Mouse (Mus musculus): Measurements from ENCODE around the gene F2rl1.
"Not testable (repeated sequence)": the region's sequence is repeated elsewhere in the genome, so short reads cannot be mapped to it uniquely, and the experiment has no call there.

Gene F2rl1

DNA sequence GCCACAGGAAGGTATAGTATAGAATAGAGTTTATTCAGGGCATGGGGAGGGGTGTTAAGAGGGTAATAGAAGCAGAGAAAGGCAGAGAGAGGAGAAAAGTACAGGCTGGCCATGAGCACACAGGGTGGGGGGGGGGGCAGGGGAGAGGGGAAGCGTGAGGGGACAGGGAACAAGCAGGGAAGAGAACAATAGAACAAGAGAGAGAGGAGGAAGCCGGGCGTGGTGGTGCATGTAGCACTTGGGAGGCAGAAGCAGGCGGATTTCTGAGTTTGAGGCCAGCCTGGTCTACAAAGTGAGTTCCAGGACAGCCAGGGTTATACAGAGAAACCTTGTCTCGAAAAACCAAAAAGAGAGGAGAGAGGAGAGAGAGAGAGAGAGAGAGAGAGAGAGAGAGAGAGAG is 8.1 kb upstream of the F2rl1 start:
- DNase-seq: not testable (repeated sequence)

DNA sequence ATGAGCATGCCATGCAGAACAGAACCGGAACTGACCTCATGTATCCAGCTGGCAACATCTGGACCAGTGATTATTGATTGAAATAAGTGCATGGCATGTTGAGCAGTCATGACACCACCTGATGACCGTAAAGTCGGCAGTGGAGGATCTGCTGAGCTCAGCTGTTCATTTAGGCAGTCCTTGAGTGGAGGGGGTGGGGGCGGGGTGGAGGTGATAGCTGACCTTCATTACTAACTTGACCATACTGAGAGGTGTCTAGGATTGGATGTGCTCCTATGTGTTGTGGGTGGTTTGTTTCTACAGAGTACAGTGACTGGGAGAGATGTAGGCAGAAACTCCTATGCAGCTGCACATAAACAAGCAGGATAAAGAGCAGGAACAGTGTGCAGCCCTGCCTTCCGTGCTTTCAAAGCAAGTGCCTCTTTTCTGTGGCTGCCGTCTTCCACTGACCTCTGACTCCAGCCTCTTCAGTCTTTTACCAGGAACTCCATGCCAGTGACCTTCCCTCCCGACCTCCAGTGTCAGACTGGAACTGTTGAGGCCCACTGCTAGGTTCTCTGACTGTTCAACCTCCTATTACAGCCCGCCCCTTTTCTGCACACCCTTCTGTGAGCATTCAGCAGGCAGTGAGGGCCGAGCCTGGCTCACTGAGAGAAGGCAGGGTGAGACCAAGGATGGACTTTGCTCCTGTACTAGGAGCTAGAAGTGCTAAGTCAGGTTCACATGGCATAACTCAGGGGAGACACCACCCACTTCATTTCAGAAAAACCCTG is 6.4 kb upstream of the F2rl1 start:
- DNase-seq: no peak

DNA sequence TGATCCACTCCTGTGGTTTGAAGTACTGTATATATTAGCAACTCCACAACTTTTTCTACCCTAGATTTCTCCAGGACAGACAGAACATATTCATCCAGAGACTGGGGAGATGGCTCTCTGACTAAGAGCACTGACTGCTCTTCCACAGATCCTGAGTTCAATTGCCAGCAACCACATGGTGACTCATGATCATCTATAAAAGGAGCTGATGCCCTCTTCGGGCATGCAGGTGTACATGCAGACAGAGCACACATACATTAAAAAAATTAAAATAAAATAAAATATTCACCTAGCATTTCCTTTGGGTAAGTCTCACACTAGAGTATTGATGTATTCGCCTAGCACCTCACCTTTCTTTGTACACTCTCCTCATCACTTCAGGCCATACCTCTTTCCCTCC is 4.2 kb upstream of the F2rl1 start:
- DNase-seq: no peak

DNA sequence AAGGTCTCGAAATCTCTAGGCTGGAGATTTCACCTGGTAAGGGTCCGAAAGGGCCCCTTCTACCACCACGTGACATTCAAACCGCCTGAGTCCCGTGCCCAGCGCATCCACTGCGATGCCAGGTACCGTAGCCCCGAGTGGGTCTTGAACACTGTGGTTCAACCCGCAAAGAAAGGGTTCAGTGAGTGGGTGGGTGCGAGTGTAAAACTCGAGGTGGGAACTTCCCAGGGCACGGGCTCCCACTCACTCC is 678 bp downstream of the F2rl1 start:
- no peak for DNase-seq

DNA sequence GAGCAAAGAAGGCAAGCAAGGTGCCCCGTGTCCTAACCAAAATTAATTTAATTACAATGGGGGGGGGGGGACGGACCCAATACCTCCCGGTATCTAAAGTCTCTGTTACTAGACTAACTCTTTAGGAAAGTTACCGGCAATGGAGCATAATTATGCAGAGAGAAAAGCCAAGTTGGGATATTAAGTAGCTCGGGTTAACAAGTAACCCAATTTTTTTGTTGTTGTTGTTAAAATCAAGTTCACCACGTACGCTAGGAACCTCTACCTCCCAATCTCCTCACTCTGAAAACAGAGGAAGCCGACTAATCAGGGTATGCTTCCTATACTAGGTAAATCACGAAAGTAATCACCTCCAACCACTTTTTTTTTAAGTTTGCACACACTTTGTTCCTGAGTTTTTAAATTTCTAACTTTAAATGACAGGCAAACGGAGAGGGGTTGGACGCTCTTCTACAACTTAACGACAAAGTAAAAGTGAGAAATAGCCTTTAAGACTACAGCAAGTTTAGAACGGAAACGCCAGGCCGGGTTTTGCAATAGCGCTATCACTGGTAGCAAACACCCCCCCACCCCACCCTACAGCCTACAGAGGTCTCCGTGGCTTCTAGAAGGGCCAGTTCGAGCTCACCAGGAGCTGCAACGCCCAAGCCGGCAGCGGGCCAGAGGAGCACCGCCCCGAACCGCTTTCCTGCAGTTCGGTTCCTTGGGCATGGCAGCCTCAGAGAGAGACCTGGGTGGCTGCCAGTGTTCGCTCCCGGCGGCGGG is 1.2 kb downstream of the F2rl1 start:
- DNase-seq: no peak

DNA sequence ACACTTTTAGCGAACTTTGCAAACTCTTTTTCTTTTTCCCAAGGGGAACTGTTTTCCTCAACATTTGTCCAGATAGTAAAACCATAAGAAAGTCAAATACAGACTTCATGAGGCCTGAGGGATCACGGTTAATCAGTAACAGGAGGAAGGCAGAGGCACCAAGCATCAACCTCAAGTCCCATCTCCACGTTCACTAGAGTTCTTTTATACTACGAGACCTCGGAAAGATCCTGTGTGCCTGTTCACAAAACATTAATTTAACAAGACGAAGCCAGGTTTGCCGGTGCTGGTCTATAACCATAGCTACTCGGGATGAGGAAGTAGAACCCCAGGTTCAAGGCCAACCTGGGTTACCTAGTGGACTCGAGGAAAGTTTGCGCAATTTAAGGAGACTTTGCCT is 2.9 kb downstream of the F2rl1 start:
- no peak for DNase-seq

DNA sequence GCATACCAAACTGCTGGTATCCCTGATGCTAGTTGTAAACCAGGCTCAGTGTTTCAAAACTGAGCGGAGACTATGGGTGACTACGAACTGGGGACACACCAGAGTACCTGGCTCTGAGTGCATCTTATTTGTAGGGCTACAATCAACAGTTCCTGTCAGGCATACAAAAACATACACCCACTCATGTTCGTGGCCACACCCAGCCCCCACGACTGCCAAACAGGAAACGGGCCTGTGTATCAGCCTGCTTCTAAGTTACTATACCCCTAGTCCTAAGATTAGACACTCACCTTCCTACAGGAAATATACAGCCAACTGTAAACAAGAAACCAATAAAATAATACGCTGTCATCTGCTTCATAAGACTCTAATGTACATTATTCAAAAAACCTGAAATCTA is 4.0 kb downstream of the F2rl1 start:
- no peak for DNase-seq

DNA sequence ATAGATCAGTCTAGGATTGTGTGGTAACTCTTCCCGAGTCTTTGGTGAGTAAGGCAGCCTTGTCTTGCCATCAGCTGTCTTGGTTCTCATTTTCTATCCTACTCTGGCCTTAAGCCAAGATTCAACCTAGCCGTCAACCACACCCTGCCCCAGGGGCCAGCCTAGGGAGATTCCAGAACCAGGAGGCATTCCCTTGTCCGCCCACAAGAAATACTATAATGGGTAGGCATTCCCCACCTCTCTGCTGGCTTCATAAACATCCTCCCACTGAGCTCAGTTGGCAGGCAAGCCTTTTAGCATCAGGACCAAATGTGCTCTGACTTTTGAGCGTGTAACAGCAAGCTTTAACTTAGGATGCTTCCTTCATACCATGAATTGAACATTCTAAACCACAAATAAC is 10.3 kb downstream of the F2rl1 start:
- no peak for DNase-seq

DNA sequence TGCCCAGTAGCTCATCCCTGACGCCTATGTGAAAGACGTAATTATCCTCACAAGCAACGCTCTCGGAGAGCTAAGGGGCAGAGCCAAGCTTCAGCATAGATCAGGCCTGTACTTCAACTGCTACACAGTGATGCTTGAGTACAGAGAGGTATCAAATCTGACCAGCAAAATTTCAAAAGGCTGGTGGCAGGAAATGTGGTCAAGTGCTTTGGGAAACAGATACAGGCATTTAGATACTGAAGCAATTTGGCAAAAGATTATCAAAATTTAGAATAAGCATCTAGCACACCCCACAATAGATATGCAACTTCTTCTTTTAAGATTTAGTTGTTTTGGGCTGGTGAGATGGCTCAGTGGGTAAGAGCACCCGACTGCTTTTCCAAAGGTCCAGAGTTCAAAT is 15.0 kb downstream of the F2rl1 start:
- no peak for DNase-seq

DNA sequence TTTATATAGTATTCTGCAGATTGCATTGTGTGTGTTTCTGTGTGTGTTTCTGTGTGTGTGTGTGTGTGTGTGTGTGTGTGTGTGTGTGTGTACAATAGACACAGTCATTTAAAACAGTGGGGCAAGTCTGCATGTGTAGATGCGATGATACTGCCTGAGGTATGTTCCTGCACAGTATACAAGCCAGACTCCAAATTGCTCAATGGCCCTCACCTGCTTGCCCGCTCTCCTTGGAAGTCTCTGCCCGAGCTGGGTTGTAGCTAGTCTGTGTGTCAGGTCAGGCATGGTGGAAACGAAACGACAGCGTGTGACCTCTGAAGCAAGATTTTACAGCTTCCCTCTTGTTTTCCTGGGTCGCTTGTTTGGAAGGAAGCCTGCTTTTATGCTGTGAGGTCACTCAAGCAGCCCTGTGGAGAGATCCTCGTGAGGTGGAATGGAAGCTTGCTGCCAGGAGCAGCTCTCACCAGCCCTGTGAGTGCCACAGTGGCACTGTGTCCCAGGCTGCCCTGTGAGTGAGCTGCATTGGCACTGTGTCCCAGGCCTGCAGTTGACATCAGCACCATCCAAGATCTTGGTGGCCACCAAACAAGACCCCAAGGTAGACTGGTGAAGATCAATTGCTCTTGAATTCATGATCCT is 21.6 kb downstream of the F2rl1 start:
- DNase-seq: no peak

DNA sequence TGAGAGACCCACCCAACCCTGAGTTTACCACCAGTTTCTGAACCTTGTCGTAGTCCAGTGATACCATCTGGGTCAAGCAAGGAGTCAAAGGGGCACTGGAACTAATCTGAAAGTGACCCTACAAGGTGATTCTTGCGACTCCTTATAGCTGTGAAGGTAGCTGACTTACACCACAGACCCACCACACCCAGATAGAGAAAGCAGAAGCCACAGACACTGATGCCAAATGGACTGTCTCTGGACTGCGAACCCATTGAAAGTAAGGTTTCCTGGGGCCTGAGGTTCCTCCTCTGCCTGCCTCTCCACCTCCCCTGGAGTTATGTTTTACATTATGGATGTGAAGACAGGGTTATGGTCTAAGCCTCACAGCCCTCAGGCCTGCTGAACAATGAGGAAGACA is 28.4 kb downstream of the F2rl1 start:
- DNase-seq: no peak

DNA sequence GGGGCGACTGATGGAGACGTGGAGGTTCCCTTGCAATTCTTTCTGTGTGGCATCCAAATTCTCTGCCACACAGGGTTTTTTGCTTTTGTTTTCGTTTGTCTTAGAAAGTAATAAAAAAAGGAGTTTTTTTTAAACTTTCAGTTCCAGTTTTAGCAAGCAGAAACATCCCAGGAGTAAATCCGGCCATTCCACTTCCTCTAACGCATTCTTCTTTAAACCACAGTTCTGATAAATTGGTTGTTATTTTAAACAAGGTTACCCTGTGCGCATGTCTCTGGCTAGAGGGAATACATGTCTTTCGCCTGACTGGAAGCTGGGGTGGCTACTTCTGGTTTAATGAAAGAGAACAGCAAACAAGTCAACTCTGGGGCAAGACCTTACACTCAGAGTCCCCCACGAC is 30.2 kb downstream of the F2rl1 start:
- DNase-seq: no peak

DNA sequence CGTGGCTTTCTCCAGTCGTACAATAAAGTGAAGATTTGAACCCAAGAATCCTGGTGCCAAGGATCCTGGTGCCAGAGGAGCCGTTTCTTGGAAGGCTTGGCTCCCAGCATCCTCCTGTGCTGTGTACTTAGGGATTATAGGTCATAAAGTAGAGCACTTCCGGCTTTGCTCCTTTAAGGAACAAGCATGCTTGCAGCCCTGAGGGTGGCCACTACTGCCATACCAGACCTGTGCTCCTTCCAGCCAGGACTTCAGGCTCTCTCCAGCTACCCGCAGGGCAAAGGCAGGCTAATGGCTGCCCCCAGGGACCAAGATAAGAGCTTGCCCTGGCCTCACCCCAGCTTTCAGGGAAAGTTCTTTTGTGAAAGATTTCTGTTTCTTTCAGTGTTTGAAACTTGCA is 31.7 kb downstream of the F2rl1 start:
- no peak for DNase-seq

DNA sequence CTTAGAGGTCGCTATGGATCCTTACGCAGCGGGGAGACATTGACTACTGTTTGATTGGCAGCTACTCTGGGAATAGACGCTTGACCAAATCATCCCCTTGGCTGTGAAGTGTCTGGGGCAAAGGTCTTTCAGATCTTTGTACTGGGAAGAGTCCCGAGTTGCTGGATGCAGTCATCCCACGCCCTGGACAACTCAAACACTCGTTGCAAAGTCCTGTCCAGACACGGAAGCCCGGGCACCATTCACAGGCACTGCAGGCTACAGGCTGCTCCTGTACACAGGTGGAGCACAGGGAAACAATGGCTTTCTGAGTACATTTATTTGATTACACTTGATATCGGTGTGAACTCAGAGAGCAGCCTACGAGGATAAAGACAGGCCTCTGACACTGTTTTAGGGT is 33.7 kb downstream of the F2rl1 start:
- no peak for DNase-seq

DNA sequence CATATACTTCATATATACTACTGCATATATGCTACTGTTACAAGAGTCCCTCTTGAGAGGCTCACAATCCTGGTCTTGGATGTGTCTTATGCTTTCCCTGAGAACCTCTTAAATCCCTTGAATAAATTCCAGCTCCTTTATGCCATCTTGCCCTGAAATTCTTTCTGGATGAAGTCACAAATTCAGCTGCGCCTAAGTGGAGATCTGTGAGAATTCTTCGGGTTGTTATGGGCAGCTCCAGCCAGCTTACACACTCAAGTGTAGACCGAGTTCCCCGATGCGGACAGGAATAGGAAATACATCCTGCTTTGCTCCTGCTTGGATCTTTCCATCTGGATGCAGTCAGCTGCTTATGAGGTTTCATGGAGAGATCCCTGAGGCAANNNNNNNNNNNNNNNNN is 40.4 kb downstream of the F2rl1 start:
- DNase-seq: no peak

DNA sequence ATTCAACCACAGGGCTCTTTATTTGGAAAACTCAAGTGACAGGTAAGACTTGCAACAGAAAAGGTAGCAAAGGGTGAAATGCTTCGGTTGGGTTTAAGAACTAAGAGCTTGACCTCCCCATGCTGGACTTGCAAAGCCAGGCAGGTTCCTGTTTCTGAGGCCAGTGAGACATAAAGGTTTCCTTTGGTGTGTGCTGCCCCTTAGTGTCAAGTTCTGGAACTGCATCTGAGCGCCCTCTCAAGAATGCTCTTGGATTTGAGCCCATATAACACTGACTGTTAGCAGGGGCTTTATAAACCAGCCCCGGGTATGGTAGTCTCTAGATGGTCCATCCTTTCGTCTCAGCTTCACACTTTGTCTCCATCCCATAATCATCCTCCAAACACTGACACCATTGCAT is 43.6 kb downstream of the F2rl1 start:
- DNase-seq: peak; percentile 64

DNA sequence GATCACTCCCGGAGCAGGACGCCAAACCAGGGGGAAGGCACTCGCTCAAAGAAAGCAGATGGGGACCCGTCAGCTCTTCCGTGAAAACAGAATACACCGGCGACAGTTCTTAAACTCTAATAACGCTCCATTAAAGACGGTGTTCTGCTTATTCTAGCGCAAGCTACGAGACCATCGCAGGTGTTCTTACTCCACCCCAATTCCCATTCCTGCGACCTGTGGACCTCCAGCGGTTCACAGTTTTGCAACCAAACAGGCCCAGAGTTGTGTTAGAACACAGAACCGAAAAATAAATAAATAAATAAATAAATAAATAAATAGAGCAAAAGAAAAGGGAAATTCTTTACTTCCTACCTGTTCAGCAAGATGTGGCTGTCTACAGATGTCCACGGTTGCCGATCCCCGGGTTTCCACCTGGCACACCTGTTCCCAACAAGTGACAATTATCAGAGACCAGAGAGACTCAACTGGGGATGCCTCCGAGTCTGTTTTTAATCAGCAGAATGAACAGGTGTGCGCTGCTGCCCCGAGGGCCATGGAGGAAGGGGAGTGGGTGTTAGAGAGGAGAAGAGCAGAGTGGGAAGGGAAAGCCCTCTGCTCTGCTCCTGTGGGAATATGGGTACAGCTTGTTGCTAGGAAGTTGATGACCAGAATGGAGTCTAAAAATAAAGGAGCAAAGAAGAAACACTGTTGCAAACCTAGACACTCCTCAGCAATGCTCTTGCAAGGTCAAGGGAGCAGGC is 46.2 kb downstream of the F2rl1 start, which contains the start of gene S100z:
Gene S100z, minus strand, starts transcription at position 51 of the 743 bp plus-strand sequence.
- DNase-seq: no peak

DNA sequence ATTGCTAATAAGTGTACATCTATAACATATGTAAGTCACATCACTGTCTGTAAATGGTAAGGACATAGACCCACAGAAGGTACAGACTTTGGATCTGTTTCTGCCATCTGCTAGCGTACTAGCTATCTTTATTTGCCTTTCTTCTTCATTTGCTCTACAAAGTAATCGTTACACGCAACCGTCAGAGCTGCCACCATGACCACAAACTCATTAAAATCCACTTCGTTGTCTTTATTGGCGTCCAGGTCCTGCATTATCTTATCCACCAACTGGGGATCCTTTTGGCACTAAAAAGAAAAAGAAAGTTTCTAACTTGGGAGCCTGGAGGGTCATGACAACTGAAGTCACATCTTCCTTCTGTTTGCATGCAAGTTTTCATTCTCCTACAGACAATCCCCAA is 47.9 kb downstream of the F2rl1 start:
- no peak for DNase-seq

DNA sequence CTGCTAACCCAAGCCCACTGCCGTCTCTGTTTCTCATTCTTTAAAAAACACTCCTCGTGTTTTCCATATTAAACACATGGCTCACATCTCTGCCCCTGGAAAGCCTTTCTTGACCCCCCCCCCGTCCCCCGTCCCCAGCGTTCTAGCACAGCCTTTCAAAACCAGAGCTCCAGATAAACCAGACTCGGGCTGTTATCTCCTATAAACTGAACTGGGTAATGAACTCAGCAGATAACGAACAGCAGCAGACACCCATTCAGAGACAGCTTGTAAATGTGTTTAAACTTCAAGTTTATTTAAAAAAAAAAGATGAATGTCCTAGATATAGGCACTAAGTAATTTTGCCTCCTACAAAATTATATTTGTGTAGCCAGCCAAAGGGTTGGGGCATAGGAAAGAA is 49.9 kb downstream of the F2rl1 start:
- DNase-seq: no peak

DNA sequence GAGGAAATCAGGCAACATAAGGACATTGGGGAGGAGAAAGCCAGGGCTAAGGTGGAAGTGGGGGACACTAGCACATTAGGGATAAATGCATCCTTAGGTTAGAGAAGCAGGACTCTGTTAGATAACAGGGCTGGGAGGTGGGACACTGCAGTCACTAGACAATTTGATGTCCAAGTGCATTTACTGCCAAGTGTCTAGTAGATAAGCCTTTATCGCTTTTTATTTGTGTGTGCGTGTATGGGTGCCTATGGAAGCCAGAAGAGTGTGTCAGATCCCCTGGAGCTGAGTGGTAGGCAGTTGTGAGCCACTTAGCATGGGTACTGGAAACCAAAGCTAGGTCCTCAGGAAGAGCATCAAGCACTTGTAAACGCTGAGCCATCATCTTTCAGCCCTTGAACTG is 50.7 kb downstream of the F2rl1 start:
- no peak for DNase-seq

DNA sequence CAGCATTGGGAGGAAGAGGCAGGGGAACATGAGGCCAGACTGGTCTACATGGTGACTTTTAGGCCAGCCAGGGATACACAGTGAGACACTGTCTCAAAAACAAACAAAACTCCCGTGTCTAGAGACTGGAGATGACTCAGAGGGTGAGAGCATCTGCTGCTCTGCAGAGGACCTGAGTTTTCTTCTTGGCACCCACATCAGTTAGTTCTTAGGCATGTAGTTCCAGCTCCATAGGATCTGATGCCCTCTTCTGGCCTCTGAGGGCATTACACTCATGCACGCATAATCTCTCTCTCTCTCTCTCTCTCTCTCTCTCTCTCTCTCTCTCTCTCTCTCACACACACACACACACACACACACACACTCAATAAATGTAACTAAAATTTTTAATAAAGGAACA is 54.1 kb downstream of the F2rl1 start:
- peak; percentile 28 for DNase-seq
